Mouse (Mus musculus): ENCODE measurements at regions not wholly inside any gene's neighbourhood (a gene's known extent, or its start where the extent isn't known, plus 50 kb on each side); places are given as distances from the start of the nearest gene placed in this dataset.

DNA sequence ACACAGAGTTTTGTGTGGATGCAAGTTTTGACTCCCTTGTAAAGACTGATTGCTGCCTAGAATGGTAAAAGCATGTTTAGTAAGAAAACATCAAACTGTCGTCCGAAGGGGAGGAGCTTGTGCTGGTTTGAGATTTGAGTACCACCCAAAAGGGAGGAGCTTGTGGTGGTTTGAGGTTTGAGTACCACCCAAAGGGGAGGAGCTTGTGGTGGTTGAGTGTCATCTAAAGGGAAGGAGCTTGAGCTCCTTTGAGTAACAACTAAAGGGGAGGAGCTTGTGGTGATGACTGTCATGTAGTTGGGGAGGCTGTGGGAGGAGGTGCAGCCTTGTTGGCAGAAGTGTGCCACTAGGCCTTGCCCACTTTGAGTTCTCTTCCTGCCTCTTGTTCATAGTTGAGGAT, 192.8 kb upstream of the Ajap1 start:
- no peaks in the 10 kb centered on the region for H3K9me3 ChIP-seq (replicated peaks; ENCODE audit: control insufficient read depth, low read length)
- no peaks in the 10 kb centered on the region for H3K4me1 ChIP-seq (ENCODE audit: control insufficient read depth, insufficient read depth, low read length)
- no peaks in the 10 kb centered on the region for H3K36me3 ChIP-seq (ENCODE audit: control insufficient read depth, insufficient read depth)
- WGBS, result 75% methylated on average over 2 of the region's 2 CpGs
- no peak overlapping the region for H3K27ac ChIP-seq (ENCODE audit: low read length)
- no peaks in the 10 kb centered on the region for H3K27me3 ChIP-seq (ENCODE audit: control insufficient read depth, insufficient read depth, low read length)
- ATAC-seq (replicated peaks; ENCODE audit: extremely low read depth, insufficient read depth, low FRiP score), result no peak
- H3K4me3 ChIP-seq (ENCODE audit: low read length), result no peak overlapping the region
- no peak overlapping the region for H3K4me2 ChIP-seq (ENCODE audit: low read depth, low read length)
- no peak overlapping the region for H3K9ac ChIP-seq (ENCODE audit: low read length)

DNA sequence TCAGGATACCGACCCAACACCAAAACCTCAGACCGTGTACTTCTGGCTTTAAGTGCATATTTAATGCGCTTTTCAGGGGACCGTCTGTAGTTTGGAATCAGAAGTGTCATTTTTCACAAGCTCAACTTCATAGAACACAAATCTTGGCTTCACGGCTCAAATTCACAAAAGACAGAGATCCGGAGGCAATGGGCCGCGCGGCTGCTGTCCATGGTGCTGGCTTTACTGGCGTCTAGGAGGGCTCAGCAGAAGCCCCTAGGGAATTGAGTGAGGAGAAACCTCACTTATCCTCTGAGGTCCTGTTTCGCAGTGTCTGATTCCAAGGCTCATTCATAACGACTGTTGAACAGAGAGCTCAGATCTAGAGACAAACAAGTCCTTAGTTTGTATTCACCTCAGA, 196.5 kb upstream of the Ajap1 start:
- no peaks in the 10 kb centered on the region for H3K9me3 ChIP-seq (replicated peaks; ENCODE audit: control insufficient read depth, low read length)
- no peaks in the 10 kb centered on the region for H3K36me3 ChIP-seq (ENCODE audit: control insufficient read depth, insufficient read depth)
- ATAC-seq (replicated peaks; ENCODE audit: extremely low read depth, insufficient read depth, low FRiP score), result no peak
- WGBS, result 27% methylated on average over 12 of the region's 12 CpGs
- H3K27me3 ChIP-seq (ENCODE audit: control insufficient read depth, insufficient read depth, low read length), result no peaks in the 10 kb centered on the region
- H3K4me3 ChIP-seq (ENCODE audit: low read length), result no peak overlapping the region
- no peak overlapping the region for H3K27ac ChIP-seq (ENCODE audit: low read length)
- H3K4me1 ChIP-seq (ENCODE audit: control insufficient read depth, insufficient read depth, low read length), result no peaks in the 10 kb centered on the region
- no peak overlapping the region for H3K4me2 ChIP-seq (ENCODE audit: low read depth, low read length)
- H3K9ac ChIP-seq (ENCODE audit: low read length), result no peak overlapping the region

DNA sequence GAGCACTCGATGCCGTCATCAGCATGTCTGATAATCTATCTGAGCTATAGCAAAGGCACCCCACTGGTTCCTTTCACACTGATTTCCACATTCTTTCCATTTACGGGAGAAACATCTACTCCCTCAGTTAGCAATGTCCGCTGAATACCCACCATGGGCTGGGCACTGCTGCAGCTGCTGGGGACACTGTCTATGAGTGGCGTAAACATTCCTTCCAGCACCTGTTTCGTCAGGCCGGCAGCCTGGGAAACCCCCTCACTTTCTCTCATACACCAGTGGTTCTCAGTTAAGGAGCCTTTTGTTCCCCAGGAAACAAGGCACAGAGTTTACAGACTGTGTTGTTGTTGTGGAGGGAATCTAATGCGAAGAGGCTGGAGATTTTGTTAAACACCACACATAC, 205.8 kb upstream of the Ajap1 start:
- Histone ChIP-seq H3K9ac (ENCODE audit: low read length) (no peak overlapping the region), H3K4me1 (ENCODE audit: control insufficient read depth, insufficient read depth, low read length) (no peaks in the 10 kb centered on the region), H3K4me2 (ENCODE audit: low read depth, low read length) (no peak overlapping the region), H3K4me3 (ENCODE audit: low read length) (no peak overlapping the region), H3K9me3 (replicated peaks; ENCODE audit: control insufficient read depth, low read length) (no peaks in the 10 kb centered on the region; the same call in 1 of the 2 replicates), H3K36me3 (ENCODE audit: control insufficient read depth, insufficient read depth) (no peaks in the 10 kb centered on the region), H3K27me3 (ENCODE audit: control insufficient read depth, insufficient read depth, low read length) (no peaks in the 10 kb centered on the region), H3K27ac (ENCODE audit: low read length) (no peak overlapping the region)
- no peak for ATAC-seq (replicated peaks; ENCODE audit: extremely low read depth, insufficient read depth, low FRiP score)
- 55% methylated on average over 8 of the region's 8 CpGs for WGBS

DNA sequence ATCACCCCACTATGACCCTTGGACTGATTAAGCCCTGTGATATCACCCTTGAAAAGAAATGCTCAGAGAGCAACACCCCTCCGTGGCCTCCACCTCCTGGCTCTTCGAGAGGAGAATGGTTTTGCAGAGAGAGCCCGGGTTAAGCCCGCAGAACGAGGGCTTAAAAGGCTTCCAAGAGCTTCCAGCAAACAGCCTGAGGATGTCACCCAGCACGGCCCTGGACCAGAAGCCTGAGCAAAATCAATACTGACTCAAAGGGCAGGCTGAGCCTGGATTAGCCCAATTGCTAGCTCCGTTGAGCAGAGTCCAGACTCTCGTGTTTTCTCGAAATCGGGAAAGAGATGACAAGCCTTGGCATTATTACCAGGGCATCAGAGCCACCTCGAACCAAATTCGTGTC, 211.3 kb upstream of the Ajap1 start:
- Histone ChIP-seq H3K27me3 (ENCODE audit: control insufficient read depth, insufficient read depth, low read length) (no peaks in the 10 kb centered on the region), H3K27ac (ENCODE audit: low read length) (no peak overlapping the region), H3K4me1 (ENCODE audit: control insufficient read depth, insufficient read depth, low read length) (no peaks in the 10 kb centered on the region), H3K36me3 (ENCODE audit: control insufficient read depth, insufficient read depth) (no peaks in the 10 kb centered on the region), H3K9ac (ENCODE audit: low read length) (no peak overlapping the region), H3K9me3 (replicated peaks; ENCODE audit: control insufficient read depth, low read length) (no peaks in the 10 kb centered on the region), H3K4me2 (ENCODE audit: low read depth, low read length) (no peak overlapping the region), H3K4me3 (ENCODE audit: low read length) (no peak overlapping the region)
- no peak for ATAC-seq (replicated peaks; ENCODE audit: extremely low read depth, insufficient read depth, low FRiP score)
- WGBS, result 63% methylated on average over 12 of the region's 12 CpGs

DNA sequence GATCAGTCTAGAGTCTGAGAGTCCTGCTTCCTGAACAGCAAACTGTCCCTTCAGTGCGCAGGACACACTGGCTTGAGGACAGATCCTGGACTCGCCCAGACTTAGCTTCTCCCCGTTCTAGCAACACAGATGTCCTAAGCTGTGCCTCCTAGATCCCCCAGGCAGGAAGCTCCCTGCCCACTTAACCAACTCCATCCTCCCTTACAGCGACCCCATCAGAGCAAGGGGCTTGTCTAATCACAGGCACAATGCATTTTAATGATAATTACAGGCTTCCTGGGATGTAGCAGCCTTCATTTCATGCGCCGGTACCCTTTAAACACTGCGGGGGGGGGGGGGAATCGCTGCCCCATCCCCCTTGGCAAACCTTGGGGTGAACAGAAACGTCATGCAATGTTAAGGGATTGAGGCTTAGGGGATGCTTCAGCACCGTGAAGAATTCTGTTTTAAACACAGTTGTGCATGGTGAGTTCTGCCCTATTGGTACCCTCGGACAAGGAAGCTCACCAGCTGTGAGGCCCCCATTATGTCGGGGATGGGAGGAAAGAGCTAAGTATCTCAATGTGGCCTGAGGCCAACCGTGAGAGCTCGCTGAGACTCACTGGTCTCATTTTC, 213.9 kb upstream of the Ajap1 start:
- 49% methylated on average over 14 of the region's 14 CpGs for WGBS
- no peak for ATAC-seq (replicated peaks; ENCODE audit: extremely low read depth, insufficient read depth, low FRiP score)

DNA sequence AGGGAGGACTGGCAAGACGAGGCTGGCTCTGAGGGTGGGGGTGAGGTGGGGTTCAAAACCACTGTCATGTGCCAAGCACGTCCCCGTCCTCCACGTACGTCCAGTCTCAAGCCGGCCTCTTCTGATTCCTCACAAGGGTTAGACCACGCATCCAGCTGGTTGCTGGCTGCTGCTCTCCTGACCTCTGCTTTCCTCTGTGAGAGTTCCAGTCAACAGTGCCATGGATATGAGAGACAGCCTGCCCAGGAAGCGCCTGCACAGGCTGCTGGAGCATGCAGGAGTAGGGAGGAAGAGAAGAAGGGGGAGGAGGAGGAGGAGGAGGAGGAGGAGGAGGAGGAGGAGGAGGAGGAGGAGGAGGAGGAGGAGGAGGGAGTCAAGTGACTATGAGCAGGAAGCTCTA, 224.6 kb upstream of the Ajap1 start:
- no peak overlapping the region for H3K9ac ChIP-seq (ENCODE audit: low read length)
- no peak for ATAC-seq (replicated peaks; ENCODE audit: extremely low read depth, insufficient read depth, low FRiP score)
- H3K4me3 ChIP-seq (ENCODE audit: low read length), result no peak overlapping the region
- H3K4me1 ChIP-seq (ENCODE audit: control insufficient read depth, insufficient read depth, low read length), result no peaks in the 10 kb centered on the region
- no peaks in the 10 kb centered on the region for H3K27me3 ChIP-seq (ENCODE audit: control insufficient read depth, insufficient read depth, low read length)
- H3K36me3 ChIP-seq (ENCODE audit: control insufficient read depth, insufficient read depth), result no peaks in the 10 kb centered on the region
- H3K27ac ChIP-seq (ENCODE audit: low read length), result no peak overlapping the region
- 43% methylated on average over 7 of the region's 8 CpGs for WGBS
- H3K9me3 ChIP-seq (replicated peaks; ENCODE audit: control insufficient read depth, low read length), result no peaks in the 10 kb centered on the region
- no peak overlapping the region for H3K4me2 ChIP-seq (ENCODE audit: low read depth, low read length)

More for the DNA sequence above, 213.9 kb upstream of the Ajap1 start:
- Histone ChIP-seq H3K9ac (ENCODE audit: low read length) (no peak overlapping the region), H3K4me3 (ENCODE audit: low read length) (no peak overlapping the region), H3K4me1 (ENCODE audit: control insufficient read depth, insufficient read depth, low read length) (no peaks in the 10 kb centered on the region), H3K27me3 (ENCODE audit: control insufficient read depth, insufficient read depth, low read length) (no peaks in the 10 kb centered on the region), H3K4me2 (ENCODE audit: low read depth, low read length) (no peak overlapping the region), H3K9me3 (replicated peaks; ENCODE audit: control insufficient read depth, low read length) (no peaks in the 10 kb centered on the region), H3K27ac (ENCODE audit: low read length) (no peak overlapping the region), H3K36me3 (ENCODE audit: control insufficient read depth, insufficient read depth) (no peaks in the 10 kb centered on the region)

DNA sequence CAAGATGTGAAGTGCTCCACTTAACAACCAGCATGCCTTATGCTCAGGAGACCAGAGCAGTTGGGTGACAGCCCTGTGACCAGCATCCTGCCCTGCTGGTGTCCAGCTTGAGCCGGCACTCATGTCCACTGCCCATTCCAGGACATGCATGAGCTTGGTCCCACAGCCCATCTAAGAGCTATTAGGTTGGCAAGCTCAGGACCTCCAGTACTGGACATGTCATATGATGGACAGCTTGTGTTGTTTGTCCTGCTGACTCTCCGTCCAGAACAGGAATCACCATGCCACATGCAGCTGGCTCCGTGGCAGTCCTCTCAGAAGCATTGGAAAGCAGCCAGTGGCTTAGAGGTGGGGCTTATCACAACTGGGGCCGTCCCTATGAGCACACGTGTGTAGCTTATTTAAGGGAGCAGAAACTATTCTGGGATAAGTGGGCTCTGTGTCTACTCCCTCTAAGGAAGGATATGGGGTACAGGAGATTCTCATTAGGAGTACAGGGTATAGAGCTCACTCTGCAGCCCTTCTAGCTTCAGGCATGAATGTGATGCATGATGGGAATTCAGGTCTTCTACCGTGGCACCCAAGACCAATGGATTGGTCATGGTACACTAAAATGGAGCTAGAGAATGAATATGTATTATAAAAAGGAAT, 232.5 kb upstream of the Ajap1 start:
- Histone ChIP-seq H3K4me2 (ENCODE audit: low read depth, low read length) (no peak overlapping the region), H3K27me3 (ENCODE audit: control insufficient read depth, insufficient read depth, low read length) (no peaks in the 10 kb centered on the region), H3K9ac (ENCODE audit: low read length) (no peak overlapping the region), H3K4me1 (ENCODE audit: control insufficient read depth, insufficient read depth, low read length) (peaks cover 2% of the 10 kb centered on the region), H3K9me3 (replicated peaks; ENCODE audit: control insufficient read depth, low read length) (no peaks in the 10 kb centered on the region), H3K4me3 (ENCODE audit: low read length) (no peak overlapping the region), H3K27ac (ENCODE audit: low read length) (no peak overlapping the region), H3K36me3 (ENCODE audit: control insufficient read depth, insufficient read depth) (no peaks in the 10 kb centered on the region)
- ATAC-seq (replicated peaks; ENCODE audit: extremely low read depth, insufficient read depth, low FRiP score), result peak; percentile 84
- 40% methylated on average over 6 of the region's 6 CpGs for WGBS

DNA sequence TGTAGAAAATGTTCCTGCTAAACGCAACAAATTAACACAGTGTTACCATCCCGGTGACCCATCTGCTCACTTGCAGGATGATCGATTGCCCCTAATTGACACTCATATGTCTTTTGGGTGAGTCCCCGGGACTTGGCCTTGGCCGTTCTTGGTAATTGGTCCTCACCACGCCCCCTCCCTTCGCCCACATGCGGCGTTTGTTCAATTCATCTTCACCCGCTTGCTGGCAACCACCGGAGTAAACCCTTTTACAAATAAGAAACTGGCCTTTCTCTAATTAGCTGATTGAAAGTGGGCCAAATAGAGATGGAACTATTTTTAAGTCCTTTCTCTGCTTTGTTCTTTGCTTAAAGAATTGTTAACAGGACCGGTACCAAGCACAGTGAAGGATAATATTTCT, 234.7 kb upstream of the Ajap1 start:
- Histone ChIP-seq H3K9me3 (replicated peaks; ENCODE audit: control insufficient read depth, low read length) (no peaks in the 10 kb centered on the region), H3K4me3 (ENCODE audit: low read length) (no peak overlapping the region), H3K9ac (ENCODE audit: low read length) (no peak overlapping the region), H3K4me1 (ENCODE audit: control insufficient read depth, insufficient read depth, low read length) (peaks cover 2% of the 10 kb centered on the region), H3K27ac (ENCODE audit: low read length) (no peak overlapping the region), H3K4me2 (ENCODE audit: low read depth, low read length) (no peak overlapping the region), H3K27me3 (ENCODE audit: control insufficient read depth, insufficient read depth, low read length) (no peaks in the 10 kb centered on the region), H3K36me3 (ENCODE audit: control insufficient read depth, insufficient read depth) (no peaks in the 10 kb centered on the region)
- WGBS, result 80% methylated on average over 12 of the region's 12 CpGs
- no peak for ATAC-seq (replicated peaks; ENCODE audit: extremely low read depth, insufficient read depth, low FRiP score)

DNA sequence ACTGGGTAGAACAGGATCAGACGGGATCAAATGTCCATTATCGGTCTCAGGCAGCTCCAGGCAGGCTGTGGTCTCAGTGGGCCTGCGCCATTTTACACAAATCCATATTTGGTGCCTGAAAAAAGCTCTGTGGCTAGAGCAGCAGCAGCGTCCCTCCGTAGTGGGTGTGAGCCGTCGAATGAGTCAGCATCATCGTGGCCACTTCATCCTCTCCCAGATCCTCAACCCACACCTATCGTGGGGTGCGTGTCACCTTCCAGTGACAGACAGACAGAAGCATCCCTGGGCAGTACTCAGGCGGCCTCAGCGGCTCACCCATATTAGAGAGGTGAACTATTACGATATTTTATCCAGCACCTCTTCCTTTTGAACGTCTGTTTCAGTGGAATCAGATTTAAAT, 233.0 kb upstream of the A430005L14Rik start:
- ATAC-seq (replicated peaks; ENCODE audit: extremely low read depth, insufficient read depth, low FRiP score), result no peak
- WGBS, result 77% methylated on average over 14 of the region's 14 CpGs

More for the DNA sequence above, 233.0 kb upstream of the A430005L14Rik start:
- no peak overlapping the region for H3K4me2 ChIP-seq (ENCODE audit: low read depth, low read length)
- H3K9me3 ChIP-seq (replicated peaks; ENCODE audit: control insufficient read depth, low read length), result no peaks in the 10 kb centered on the region
- H3K36me3 ChIP-seq (ENCODE audit: control insufficient read depth, insufficient read depth), result no peaks in the 10 kb centered on the region
- H3K9ac ChIP-seq (ENCODE audit: low read length), result no peak overlapping the region
- H3K27ac ChIP-seq (ENCODE audit: low read length), result no peak overlapping the region
- H3K4me3 ChIP-seq (ENCODE audit: low read length), result no peak overlapping the region
- H3K27me3 ChIP-seq (ENCODE audit: control insufficient read depth, insufficient read depth, low read length), result no peaks in the 10 kb centered on the region
- no peaks in the 10 kb centered on the region for H3K4me1 ChIP-seq (ENCODE audit: control insufficient read depth, insufficient read depth, low read length)

Data from heart, embryonic 16.5 days (tissue).